Comparison of ENCODE assay signal across 11 mouse cellular contexts in the genomic region with DNA sequence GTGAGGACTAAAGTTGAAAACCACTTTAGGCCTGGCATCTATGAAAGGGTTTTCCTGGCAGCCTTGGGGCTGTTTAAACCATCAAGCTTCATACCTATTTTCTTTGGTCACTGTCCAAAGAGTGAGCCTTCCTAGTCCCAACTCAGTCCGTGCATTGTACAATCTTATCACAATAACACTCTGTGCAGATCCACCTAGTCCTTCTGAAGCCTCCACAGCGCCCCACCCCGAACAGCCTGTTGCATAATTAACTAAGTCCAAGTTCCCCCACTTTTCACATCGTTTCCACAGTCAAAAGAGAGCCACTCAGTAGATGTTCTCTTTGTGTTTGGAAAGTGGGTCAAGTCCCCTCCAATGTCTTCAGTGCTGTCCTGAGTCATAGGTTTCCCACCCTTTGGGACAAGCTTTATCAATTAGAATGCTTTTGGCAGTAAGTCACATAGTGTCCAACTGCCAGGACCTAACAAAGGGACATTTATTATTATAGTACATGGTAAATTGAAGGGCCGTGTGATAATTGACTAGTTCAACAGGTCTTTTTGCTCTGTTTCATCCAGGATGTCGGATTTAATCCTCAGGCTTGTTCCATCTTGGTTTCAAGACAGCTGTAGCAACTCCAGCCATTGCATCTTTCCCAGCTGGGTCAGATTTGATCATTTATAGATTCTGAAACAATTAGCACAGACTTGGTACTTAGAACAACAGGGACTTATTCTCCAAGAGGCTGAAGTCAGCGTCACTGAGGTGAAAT.
DNase-seq lines count a peak whose midpoint lies in the region.
"Had no signal": no experiment of that assay in that cellular context is flagged by ENCODE, and none has a peak within 500 bp of the region (broad histone marks: within the 10 kb centered on the region; RNA-seq: fewer than 3 reads in every experiment).

No protein-coding gene starts in this region.

- DNase-seq in retina, postnatal 1 day = peak; percentile 58
- no peak for DNase-seq in retina, embryonic 14.5 days (ENCODE audit: low spot score)
- peak; percentile 55 to 64 for DNase-seq in heart, adult 9 months (ENCODE audit: low spot score in 2 of 2)
- peak; percentile 47 for DNase-seq in heart, postnatal 25 days (ENCODE audit: low spot score)
- DNase-seq in layer of hippocampus, adult 9-11 months = no peak
- DNase-seq in thymus, postnatal 0 days (ENCODE audit: low spot score) = no peak
- DNase-seq in layer of hippocampus, adult 11-12 months (ENCODE audit: low spot score) = no peak
- DNase-seq: cerebellum, postnatal 25 days; forebrain, postnatal 0 days; gastrocnemius, postnatal 10 days; liver, embryonic 13.5 days had no signal

- intact Hi-C loops in heart, postnatal 25 days (cut with DNase I) = loop anchor here (5.0 kb wide), 3 partner anchors 39 to 194 kb away; no protein-coding TSS in a partner anchor

Comparison
In these comparisons a context has a peak if more than half of its experiments do, and no peak if none do; other contexts are left out.
1. DNase-seq: peak in retina, postnatal 1 day (single experiment), heart, adult 9 months (2 of 2) and heart, postnatal 25 days (single experiment); none in retina, embryonic 14.5 days (single experiment), layer of hippocampus, adult 9-11 months (single experiment), thymus, postnatal 0 days (single experiment) and layer of hippocampus, adult 11-12 months (single experiment).